Mouse (Mus musculus): ENCODE results near the gene Rnf115.
A peak's percentile ranks its signal among the peaks of the same experiment; 100 is the strongest.
"Not testable (repeated sequence)": the region's sequence is repeated elsewhere in the genome, so short reads cannot be mapped to it uniquely, and the experiment has no call there.

The Rnf115 gene

DNA sequence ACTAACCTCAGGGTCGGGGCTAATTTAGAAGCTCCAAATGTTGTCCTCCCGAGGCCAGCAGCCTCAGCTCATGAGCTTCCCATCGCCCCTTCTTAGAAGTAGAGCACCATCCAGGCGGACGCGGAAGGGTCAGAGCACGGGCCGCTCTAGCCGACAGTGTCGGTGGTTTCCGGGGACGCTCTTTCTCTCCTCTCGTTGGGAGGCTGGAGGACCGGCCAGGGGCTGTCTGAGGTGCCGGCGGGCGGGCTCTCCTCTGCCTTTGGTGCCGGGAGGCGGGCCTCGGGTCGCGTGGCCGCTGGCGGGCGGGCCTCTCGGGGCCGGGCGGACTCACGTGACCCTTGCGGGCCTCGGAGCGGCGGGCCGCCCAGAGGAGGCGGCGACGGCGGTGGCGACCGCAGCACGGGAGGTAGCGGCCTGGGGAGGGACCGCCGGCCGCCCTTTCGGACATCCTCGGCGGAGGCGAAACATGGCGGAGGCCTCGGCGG lies at the start of gene Rnf115, which contains the start of gene Polr3c:
Gene Rnf115, plus strand, starts transcription at position 322 of the 485 bp plus-strand sequence.
Gene Polr3c, minus strand, starts transcription at position 286 of the 485 bp plus-strand sequence.
- peak; percentile 96 for DNase-seq

GRCm38 (mm10) chr3:96678456-96678855 lies 49.0 kb upstream of the Rnf115 start:
- DNase-seq = no peak

DNA sequence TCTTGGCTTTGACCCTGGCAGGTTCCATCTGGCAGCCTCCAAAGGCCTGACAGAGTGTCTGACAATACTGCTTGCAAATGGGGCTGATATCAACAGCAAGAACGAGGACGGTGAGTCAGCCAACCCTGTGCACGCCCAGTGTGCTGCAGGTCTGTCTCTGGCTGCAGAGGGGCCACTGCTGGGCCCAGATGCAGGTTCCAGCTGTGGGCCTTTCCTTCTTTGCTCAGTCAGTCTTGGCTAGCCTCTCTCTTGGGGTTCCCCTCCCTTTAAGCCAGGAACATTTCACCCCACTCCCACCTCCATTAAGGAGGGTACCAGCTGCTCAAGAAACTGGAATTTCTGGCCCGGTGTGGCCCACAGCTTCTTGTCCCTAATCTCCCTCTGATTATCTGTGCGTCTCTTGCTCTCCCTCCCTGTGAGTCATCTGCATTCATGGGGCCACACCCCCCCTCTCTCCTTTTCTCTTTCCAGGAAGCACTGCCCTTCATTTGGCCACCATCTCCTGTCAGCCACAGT lies 48.2 kb upstream of the Rnf115 start:
- DNase-seq = no peak

DNA sequence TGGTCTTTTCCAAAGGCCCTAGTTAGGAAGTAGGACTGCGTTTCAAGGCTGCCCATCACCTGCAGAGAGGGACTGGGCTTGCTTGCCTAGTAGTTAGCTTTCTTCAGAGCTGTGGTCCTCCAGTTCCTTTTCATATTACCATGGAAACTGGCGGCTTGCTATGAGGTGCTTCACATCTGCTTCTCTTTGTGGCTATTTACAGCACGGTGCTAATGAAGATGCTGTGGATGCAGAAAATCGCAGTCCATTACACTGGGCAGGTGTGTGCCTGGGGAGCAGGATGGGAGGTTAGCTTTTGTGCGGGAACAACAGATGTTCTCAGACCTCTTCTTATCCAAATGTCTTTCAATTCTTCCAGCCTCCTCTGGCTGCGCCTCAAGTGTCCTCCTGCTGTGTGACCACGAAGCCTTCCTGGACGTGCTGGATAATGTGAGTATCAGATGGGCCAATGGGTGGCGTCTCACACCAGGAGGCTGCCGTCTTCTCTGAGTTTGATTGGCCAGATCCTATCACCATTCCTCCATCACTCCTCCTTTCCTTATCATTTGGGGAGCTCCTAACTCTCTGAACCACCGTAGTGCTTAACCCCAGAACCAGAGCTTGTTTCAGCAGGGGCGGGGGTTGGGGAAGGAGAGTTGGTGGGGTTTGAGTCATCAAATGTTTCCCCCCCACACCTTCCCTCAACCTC lies 47.1 kb upstream of the Rnf115 start:
- no peak for DNase-seq

GRCm38 (mm10) chr3:96683496-96683895 lies 44.0 kb upstream of the Rnf115 start:
- DNase-seq = no peak

- DNase-seq = no peak
Observed at GRCm38 (mm10) chr3:96684151-96684821, 43.2 kb upstream of the Rnf115 start.

- DNase-seq = no peak
Observed at GRCm38 (mm10) chr3:96684822-96685156, 42.7 kb upstream of the Rnf115 start.

GRCm38 (mm10) chr3:96686057-96686456 lies 41.4 kb upstream of the Rnf115 start:
- DNase-seq = not testable (repeated sequence)

DNA sequence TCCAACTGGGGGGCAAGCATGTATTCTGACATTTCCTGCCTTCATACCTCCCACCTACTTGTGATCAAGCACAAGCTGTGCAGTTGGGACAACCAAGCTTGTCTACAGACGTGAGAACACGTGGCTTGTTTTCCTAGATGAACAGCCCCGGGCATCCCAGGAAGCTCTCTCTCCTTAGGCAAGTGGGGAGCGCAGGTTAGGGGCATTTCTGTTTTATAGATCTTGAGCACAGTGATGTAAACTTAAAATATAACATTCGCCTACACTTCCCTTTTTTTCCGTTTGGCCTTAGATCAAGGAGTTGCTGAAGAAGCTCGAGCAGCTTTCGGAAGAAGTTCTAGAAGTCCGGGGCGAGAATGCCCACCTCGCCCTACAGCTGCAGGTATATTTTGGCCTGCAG lies 38.6 kb upstream of the Rnf115 start:
- no peak for DNase-seq

GRCm38 (mm10) chr3:96690298-96690697 lies 37.2 kb upstream of the Rnf115 start:
- DNase-seq = no peak

GRCm38 (mm10) chr3:96692506-96692905 lies 35.0 kb upstream of the Rnf115 start:
- DNase-seq = no peak

DNA sequence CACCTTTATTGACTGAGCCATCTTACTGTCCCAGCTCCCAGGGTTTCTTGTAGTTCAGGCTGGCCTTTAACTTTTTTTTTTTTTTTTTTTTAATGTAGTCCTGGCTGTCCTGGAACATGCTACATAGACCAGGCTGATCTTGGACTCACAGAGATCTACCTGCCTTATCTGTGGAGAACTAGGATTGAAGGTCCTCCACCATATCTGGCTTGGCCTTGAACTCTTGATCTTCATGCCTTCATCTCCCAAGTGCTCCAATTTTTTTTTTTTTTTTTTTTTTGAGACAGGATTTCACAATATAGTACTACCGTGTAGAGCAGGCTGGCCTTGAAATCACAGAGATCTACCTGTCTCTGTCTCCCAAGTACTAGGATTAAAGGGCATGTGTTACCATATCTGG lies 33.9 kb upstream of the Rnf115 start:
- DNase-seq = no peak

DNA sequence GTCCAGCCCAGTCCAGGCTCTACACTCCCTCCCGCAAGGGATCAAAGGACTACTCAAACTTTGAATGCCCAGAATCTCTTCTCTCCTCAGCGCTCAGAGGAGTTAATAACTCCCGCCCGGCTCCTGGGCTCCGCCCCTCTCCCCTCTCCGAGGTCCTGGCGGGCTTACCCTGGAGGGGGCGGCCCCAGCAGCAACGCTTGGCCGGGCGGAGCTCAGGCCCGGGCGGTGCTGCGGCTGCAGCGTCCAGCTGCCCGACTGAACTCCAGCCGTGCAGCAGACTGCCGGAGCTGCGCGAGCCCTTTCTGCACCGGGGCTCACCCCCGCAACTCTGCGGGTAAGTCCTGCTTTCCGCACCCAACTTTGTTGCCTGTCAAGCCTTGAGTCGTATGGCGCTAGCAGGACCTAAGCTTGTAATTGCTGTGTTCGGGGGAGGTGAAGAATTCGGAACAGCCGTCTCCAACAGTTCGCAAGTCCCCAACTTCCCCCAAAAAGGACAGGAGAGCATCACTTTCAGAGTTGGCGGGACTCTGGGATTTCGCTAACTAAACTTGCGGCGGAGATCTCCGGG lies 31.2 kb upstream of the Rnf115 start, which contains the start of gene Pias3:
Gene Pias3, plus strand, starts transcription at position 187 of the 568 bp plus-strand sequence.
- peak; percentile 88 for DNase-seq

DNA sequence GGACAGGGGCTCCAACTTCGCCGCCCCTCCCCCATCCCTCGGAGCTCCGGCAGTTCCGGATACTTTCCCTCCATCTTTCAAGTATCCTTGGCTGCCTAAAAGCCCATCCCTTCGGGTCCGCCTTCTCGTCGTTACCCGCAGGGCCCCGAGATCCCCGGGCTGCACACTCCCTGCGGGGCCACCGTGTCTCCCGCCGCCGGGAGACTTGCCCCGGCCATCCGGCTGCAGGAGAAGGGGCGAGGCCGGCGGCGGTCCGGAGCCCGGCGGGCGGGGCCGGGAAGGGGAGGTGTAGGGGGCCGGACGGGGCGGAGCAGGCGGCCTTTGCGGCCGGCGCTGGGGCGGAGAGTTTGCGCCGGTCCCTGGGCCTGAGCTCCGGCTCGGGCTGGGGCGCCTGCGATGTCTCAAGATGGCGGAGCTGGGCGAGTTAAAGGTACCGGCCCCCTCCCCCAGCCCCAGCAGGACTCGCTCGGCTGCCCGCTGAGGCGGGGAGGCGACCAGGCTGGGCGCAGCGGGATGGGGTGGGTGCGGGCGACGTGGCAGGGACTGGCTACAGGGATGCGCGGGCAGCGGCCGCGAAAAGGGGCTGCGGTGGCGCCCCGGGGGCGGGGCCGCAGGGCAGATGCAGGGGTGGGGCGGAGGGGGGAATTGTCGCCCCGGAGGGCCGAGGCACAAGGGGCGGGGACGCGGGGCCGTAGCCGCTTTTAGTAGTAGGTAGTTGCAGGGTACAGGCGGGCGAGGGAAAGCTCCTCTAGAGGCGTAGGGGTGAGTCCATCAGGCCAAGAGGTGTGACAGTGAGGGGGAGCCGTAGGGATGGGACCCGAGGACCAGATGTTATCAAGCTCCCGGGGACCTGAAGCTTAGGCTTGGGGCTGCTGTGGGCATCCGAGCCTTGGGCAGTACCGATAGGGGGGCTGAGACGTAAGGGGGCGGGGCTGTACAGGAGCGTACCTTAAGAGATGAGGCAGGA lies 30.4 kb upstream of the Rnf115 start:
- DNase-seq = peak; percentile 94

- DNase-seq = no peak
Observed at GRCm38 (mm10) chr3:96698993-96699690, 28.3 kb upstream of the Rnf115 start.

GRCm38 (mm10) chr3:96700376-96700775 lies 27.1 kb upstream of the Rnf115 start:
- DNase-seq = no peak

DNA sequence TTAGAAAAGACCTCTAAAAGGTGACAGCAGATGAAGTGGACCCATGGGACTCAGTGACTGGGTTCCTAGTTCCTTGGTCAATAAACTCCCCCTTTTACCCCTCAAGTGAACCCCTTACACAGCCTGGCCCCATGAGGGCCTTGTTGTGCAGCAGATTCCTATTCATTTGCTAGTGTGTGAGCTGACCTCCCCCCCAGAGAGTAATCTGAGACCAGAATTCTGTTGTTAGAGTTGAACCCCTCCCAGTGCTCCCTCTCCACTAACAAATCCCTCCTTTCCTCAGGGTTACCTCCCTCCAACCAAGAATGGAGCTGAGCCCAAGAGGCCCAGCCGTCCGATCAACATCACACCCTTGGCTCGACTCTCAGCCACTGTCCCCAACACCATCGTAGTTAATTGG lies 26.5 kb upstream of the Rnf115 start:
- no peak for DNase-seq

- peak; percentile 20 for DNase-seq
Observed at GRCm38 (mm10) chr3:96704778-96705177, 22.7 kb upstream of the Rnf115 start.

- DNase-seq = no peak
Observed at GRCm38 (mm10) chr3:96706217-96706616, 21.2 kb upstream of the Rnf115 start.

DNA sequence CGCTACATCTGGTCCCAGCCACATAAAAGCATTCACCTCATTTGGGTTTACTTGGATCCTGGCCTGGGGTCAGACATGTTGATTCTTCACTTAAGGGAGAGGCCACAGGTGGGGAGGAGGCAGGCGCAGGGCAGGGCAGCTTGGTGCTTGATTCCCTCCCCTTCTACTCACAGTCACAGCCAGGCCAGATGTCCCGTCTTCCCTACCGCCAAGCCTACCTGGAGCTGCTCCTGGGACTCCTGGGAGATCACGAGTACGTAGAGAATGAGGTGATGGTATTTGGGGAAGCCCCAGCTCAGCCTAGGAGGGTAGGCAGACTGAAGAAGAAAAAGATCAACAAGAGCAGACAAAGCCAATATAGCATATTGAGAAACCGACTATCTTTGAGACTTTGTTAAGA lies 20.5 kb upstream of the Rnf115 start:
- DNase-seq = no peak

DNA sequence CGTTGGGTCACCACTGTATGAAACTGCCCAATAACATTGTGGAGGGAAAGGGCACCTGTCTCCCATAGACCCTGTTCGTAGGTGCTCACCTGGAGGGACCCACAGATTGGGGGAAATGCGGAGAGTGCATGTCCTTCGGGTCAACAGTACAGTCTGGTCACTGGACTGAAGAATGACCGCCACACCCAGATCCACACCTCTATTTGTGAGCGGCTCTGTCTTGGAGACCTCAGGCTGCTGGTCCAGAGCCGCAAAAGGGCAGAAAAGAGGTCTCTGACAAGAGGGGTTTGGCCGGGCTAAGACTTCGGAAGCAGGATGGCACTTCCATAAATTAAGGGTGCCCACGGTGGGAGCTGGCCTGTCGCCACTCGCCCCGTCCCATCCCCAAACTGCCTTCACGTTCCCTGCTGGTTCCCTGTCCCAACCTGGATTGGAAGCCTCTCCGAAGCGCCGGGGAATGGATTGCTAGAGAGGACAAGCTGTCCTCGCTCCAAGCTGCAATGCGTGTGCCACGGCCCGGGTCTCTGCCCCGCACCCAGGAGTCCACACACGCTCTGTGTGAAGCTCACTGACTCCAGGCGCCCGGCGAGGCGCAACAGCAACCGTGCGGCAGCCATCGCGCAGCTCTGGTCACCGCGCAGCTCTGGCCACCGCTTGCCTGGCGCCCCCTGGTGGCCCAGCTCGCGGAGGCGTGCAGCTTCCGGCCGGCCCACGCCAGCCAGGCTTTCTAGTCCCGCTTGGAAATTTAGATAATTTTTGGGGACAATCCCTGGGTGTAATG lies 19.4 kb upstream of the Rnf115 start, which contains the start of gene Nudt17:
Gene Nudt17, minus strand, starts transcription at position 660 of the 781 bp plus-strand sequence.
- DNase-seq = peak; percentile 89
